Mouse (Mus musculus) olfactory bulb, adult 2 months (tissue): ENCODE results near the gene Hist1h2bm. TPM values are rescaled to one million over a fixed set of nuclear protein-coding genes. Genes with fewer than 3 reads are reported as not detected.
"Not testable (repeated sequence)": the region's sequence is repeated elsewhere in the genome, so short reads cannot be mapped to it uniquely, and the experiment has no call there.

Experiments
- H3K27ac ChIP-seq: fragments of 200-500 bp; 2 replicates; pipeline ENCODE4 v1.5.1; 2012; ENCODE audit warnings: low read depth, low read length; ENCODE audit not compliant: insufficient read depth
- H3K4me1 ChIP-seq: fragments of 200-500 bp; 2 replicates; pipeline ENCODE4 v1.6.1; 2012; ENCODE audit warnings: low read length; ENCODE audit not compliant: control insufficient read depth, insufficient read depth
- H3K4me3 ChIP-seq: fragments of 200-500 bp; 2 replicates; pipeline ENCODE4 v1.5.1; 2012; ENCODE audit warnings: mild to moderate bottlenecking, low read depth, low read length, moderate library complexity; ENCODE audit not compliant: insufficient read depth
- CTCF ChIP-seq: fragments of 200-500 bp; IDR thresholded peaks from 2 replicates; pipeline ENCODE4 v1.5.1; 2012; ENCODE audit warnings: low read depth, mild to moderate bottlenecking, low read length, moderate library complexity; ENCODE audit not compliant: insufficient read depth
- POLR2A ChIP-seq: fragments of 200-500 bp; IDR thresholded peaks from 2 replicates; pipeline ENCODE4 v1.6.1; 2012; ENCODE audit warnings: mild to moderate bottlenecking, low read depth, low read length, moderate library complexity; ENCODE audit not compliant: insufficient read depth
- WGBS: fragments of 180-500 bp; shearing (Covaris S2); methylation state at CpG from one replicate; pipeline ENCODE4 v1.1.7; 2018; 5-methylcytosine and 5-hydroxymethylcytosine counted together
- polyA plus RNA-seq: library from polyadenylated mRNA; stranded (reverse); fragments of >200 nt; gene quantifications from 2 replicates; pipeline ENCODE4 v1.2.4, GENCODE M21; 2012; ENCODE audit warnings: low replicate concordance; ENCODE audit not compliant: missing spikeins, insufficient read depth, insufficient read length

Gene Hist1h2bm
- polyA plus RNA-seq, 1 experiment = not detected

- H3K4me1 ChIP-seq, H3K27ac ChIP-seq: not testable (repeated sequence)
- H3K4me3 ChIP-seq = peak within 1 kb of the TSS; percentile 56
- under 1% methylated on average over 49 of the region's 56 CpGs for WGBS
- peak; percentile 81 for TF ChIP-seq POLR2A
Observed at GRCm38 (mm10) chr13:21750159-21751017, 28.5 kb downstream of the Hist1h2bm start, which contains the start of gene Hist1h4k. Hist1h4k (minus strand) TSS chr13:21750505.

DNA sequence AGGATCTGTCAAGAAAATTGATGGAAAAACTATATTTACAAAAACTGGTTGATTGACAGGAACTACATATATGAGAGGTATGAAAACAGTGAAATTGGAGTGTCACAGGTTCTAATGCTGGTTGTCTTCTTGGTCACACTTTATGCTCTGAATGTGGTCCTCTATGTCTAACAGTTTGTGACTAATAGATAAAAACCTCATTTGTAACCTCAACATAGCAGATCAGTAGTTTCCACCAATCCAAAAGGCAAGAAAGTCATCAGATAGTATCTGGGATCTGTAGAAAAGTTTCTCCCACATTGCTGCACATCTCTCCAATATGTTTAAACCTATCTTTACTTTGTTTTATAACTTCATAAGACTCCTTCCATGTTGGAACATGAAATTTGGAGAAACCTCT is 29.6 kb downstream of the Hist1h2bm start:
- no peak overlapping the region for H3K4me3 ChIP-seq
- H3K27ac ChIP-seq = no peak overlapping the region
- TF ChIP-seq POLR2A = no peak
- TF ChIP-seq CTCF = no peak
- H3K4me1 ChIP-seq = peaks cover 5% of the 10 kb centered on the region; the same call in 1 of the 2 replicates

DNA sequence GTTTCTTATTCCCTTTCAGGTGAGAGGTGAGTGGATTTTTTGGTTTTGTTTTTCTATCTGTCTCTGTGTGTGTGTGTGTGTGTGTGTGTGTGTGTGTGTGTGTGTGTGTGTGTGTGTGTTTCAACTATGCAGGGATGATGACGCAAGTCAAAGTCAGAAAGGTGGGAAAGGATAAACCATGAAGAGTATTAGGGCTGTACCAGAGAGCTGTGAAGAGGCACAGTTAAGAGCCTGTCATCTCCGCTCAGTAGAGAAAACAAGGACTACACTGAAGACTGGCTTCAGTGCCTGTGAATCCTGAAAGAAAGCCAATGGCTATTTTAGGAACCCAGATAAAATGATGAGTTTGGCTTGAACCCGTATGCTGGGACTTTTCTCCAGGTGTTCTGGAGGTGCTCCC is 30.0 kb downstream of the Hist1h2bm start:
- 67% methylated on average over 3 of the region's 3 CpGs for whole genome bisulfite sequencing
- no peak overlapping the region for H3K4me3 ChIP-seq
- peaks cover 5% of the 10 kb centered on the region; the same call in 1 of the 2 replicates for H3K4me1 ChIP-seq
- no peak overlapping the region for H3K27ac ChIP-seq
- no peak for TF ChIP-seq CTCF
- TF ChIP-seq POLR2A = no peak

- TF ChIP-seq POLR2A (no peak), CTCF (no peak)
- 45% methylated on average over 3 of the region's 3 CpGs for WGBS
Observed at GRCm38 (mm10) chr13:21752356-21752755, 30.5 kb downstream of the Hist1h2bm start.

GRCm38 (mm10) chr13:21753051-21753523 is 31.2 kb downstream of the Hist1h2bm start:
- no peak for TF ChIP-seq POLR2A
- TF ChIP-seq CTCF = no peak
- peak overlapping the region; percentile 93 for H3K27ac ChIP-seq
- H3K4me3 ChIP-seq = peak overlapping the region; percentile 64
- 5% methylated on average over 10 of the region's 10 CpGs for WGBS
- H3K4me1 ChIP-seq = peaks cover 2% of the 10 kb centered on the region; the same call in 1 of the 2 replicates

More at GRCm38 (mm10) chr13:21752356-21752755, 30.5 kb downstream of the Hist1h2bm start:
- peaks cover 4% of the 10 kb centered on the region; the same call in 1 of the 2 replicates for H3K4me1 ChIP-seq
- 0 out of 2 replicates have a peak overlapping the region, but pooled peaks have one; percentile 37 for H3K27ac ChIP-seq
- H3K4me3 ChIP-seq = no peak overlapping the region

- Histone ChIP-seq H3K27ac (peak within 1 kb of the TSS; percentile 93), H3K4me3 (peak within 1 kb of the TSS; percentile 71)
- not testable (repeated sequence) for H3K4me1 ChIP-seq
- TF ChIP-seq POLR2A = peak; percentile 49
- WGBS = under 1% methylated on average over 46 of the region's 50 CpGs
Observed at GRCm38 (mm10) chr13:21753524-21754285, 31.9 kb downstream of the Hist1h2bm start, which contains the start of the genes Hist1h2ak and Hist1h2bn. Hist1h2ak (minus strand) TSS chr13:21753827. Hist1h2bn (plus strand) TSS chr13:21754123.

DNA sequence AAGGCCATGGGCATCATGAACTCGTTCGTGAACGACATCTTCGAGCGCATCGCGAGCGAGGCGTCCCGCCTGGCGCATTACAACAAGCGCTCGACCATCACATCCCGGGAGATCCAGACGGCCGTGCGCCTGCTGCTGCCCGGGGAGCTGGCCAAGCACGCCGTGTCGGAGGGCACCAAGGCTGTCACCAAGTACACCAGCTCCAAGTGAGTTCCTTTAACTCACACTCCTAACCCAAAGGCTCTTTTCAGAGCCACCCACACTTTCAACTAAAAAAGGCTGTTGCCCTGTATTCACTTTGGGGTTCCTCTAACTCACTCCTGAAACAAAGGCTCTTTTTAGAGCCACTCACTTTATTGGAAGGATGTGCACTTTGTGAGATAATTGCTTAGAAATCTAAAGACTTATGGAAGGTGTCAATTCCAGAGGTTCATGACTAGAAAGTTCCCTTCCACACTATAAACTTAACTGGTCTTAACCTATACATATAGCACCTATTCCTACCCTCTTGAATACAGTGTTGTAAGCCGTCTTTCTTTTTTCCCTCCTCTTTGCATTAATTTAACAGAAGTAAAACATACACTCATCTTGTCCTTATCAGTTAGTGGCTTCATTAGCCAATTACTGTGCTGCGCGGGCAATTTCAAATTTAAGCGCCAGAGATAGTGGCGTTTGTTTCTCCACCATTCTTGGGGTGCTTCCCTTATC is 32.6 kb downstream of the Hist1h2bm start:
- not testable (repeated sequence) for H3K4me1 ChIP-seq, H3K27ac ChIP-seq
- under 1% methylated on average over 23 of the region's 26 CpGs for WGBS
- peak overlapping the region; percentile 71 for H3K4me3 ChIP-seq

- Histone ChIP-seq H3K4me1 (peaks cover 2% of the 10 kb centered on the region; the same call in 1 of the 2 replicates), H3K4me3 (no peak overlapping the region), H3K27ac (no peak overlapping the region)
- TF ChIP-seq POLR2A (no peak), CTCF (no peak)
- 52% methylated on average over 1 of the region's 1 CpGs for whole genome bisulfite sequencing
Observed at GRCm38 (mm10) chr13:21755707-21756106, 33.9 kb downstream of the Hist1h2bm start.

Other genes with a start within 250 kb of the Hist1h2bm start
- not detected in 2 replicates for gene Zkscan4, start 243.1 kb upstream of the Hist1h2bm start, polyA plus RNA-seq
- not detected in 2 replicates for gene Gm10065, start 242.6 kb upstream of the Hist1h2bm start, polyA plus RNA-seq
- gene AK157302, start 226.8 kb upstream of the Hist1h2bm start, polyA plus RNA-seq = not detected in 2 replicates
- not detected in 2 replicates for gene Gm11273, start 220.6 kb upstream of the Hist1h2bm start, polyA plus RNA-seq
- gene Zkscan8, start 190.9 kb upstream of the Hist1h2bm start, polyA plus RNA-seq = not detected in 2 replicates
- gene Olfr1366, start 179.2 kb upstream of the Hist1h2bm start, polyA plus RNA-seq = not detected in 2 replicates
- gene Olfr1535, start 162.2 kb upstream of the Hist1h2bm start, polyA plus RNA-seq = not detected in 2 replicates
- not detected in 2 replicates for gene Olfr1364, start 140.3 kb upstream of the Hist1h2bm start, polyA plus RNA-seq
- gene Olfr1362, start 108.0 kb upstream of the Hist1h2bm start, polyA plus RNA-seq = not detected in 2 replicates
- gene Olfr11, start 79.5 kb upstream of the Hist1h2bm start, polyA plus RNA-seq = not detected in 2 replicates
- not detected in 2 replicates for gene Olfr1361, start 58.7 kb upstream of the Hist1h2bm start, polyA plus RNA-seq
- gene Olfr1360, start 44.6 kb upstream of the Hist1h2bm start, polyA plus RNA-seq = not detected in 2 replicates
- gene Olfr1359, start 23.9 kb upstream of the Hist1h2bm start, polyA plus RNA-seq = not detected in 2 replicates
- gene Hist1h2bl, start 5.9 kb upstream of the Hist1h2bm start, polyA plus RNA-seq = not detected in 2 replicates
- gene Hist1h2ai, start 5.6 kb upstream of the Hist1h2bm start, polyA plus RNA-seq = not detected in 2 replicates
- not detected in 2 replicates for gene Hist1h3h, start 4.4 kb upstream of the Hist1h2bm start, polyA plus RNA-seq
- not detected in 2 replicates for gene Hist1h4j, start 13.0 kb downstream of the Hist1h2bm start, polyA plus RNA-seq
- not detected in 2 replicates for gene Hist1h4k, start 28.5 kb downstream of the Hist1h2bm start, polyA plus RNA-seq
- not detected in 2 replicates for gene Hist1h2ak, start 31.8 kb downstream of the Hist1h2bm start, polyA plus RNA-seq
- not detected in 2 replicates for gene Hist1h2bn, start 32.1 kb downstream of the Hist1h2bm start, polyA plus RNA-seq
- gene Hist1h1b, start 58.6 kb downstream of the Hist1h2bm start, polyA plus RNA-seq = not detected in 2 replicates
- gene Hist1h3i, start 61.3 kb downstream of the Hist1h2bm start, polyA plus RNA-seq = not detected in 2 replicates
- not detected in 2 replicates for gene Hist1h2an, start 65.2 kb downstream of the Hist1h2bm start, polyA plus RNA-seq
- gene Hist1h2bp, start 65.4 kb downstream of the Hist1h2bm start, polyA plus RNA-seq = not detected in 2 replicates
- not detected in 2 replicates for gene Hist1h2bq, start 88.2 kb downstream of the Hist1h2bm start, polyA plus RNA-seq
- not detected in 2 replicates for gene Hist1h2ao, start 88.4 kb downstream of the Hist1h2bm start, polyA plus RNA-seq
- gene Hist1h4m, start 89.7 kb downstream of the Hist1h2bm start, polyA plus RNA-seq = not detected in 2 replicates
- gene Hist1h4n, start 110.2 kb downstream of the Hist1h2bm start, polyA plus RNA-seq = not detected in 2 replicates
- gene Hist1h2ap, start 111.5 kb downstream of the Hist1h2bm start, polyA plus RNA-seq = not detected in 2 replicates
- gene Hist1h2br, start 111.7 kb downstream of the Hist1h2bm start, polyA plus RNA-seq = not detected in 2 replicates
- not detected in 2 replicates for gene Zfp184, start 223.1 kb downstream of the Hist1h2bm start, polyA plus RNA-seq